Mouse (Mus musculus) kidney, adult 2 months (tissue): ENCODE results near the gene Sik3.

Source experiments
- CTCF ChIP-seq: fragments of 200-500 bp; conservative IDR thresholded peaks from 2 replicates; pipeline ENCODE4 v1.5.1; 2011; ENCODE audit warnings: low read depth, mild to moderate bottlenecking, control low read depth, low read length, moderate library complexity, mixed read lengths; ENCODE audit not compliant: insufficient read depth, insufficient read length
- POLR2A ChIP-seq: fragments of 200-500 bp; IDR thresholded peaks from one replicate; pipeline ENCODE4 v1.6.1; 2011; ENCODE audit warnings: low read depth, low read length, control low read depth

DNA sequence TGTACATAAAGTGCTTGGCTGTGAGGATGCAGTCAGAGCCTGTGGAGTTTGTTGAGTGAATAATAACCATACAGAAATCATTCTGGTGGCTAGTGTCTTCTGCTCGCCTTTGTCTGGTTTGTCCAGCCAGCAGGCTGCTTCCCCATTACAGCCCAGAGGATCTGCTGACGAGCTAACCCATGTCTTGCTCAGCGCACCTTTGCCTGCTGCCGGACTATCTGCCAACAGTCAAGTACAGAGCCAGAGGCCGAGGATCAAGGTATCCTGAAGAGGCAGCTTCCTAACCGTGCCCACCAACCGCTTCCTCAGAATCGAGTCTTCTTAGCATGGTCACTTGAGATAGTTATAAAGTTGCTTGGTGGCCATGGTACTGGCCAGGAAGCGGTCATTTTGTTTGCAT is 93.5 kb downstream of the Sik3 start:
- TF ChIP-seq CTCF (no peak), POLR2A (no peak)
